Mouse (Mus musculus): ENCODE results near the gene Hnrnpk.
"Not testable (repeated sequence)": the region's sequence is repeated elsewhere in the genome, so short reads cannot be mapped to it uniquely, and the experiment has no call there.

Hnrnpk gene

DNA sequence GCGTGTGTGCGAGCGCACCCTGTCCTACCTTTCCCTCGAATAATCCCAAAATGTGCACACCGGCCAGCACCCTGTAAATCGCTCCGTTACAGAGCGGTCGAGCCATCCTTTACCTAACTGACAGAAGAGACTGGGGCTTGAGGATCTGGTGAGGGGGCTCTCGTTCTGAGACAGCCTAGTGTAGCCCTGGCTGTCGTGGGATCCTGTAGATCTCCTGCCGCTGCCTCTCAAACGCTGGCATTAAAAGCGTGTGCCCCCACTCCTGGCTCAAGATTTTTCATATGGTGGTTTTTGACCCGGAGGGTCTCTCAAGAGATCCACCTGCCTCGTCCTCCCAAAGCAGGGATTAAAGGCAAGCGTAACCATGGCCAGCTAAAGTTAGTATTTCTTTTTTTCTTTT, at the start of gene Hnrnpk:
Gene Hnrnpk, minus strand, starts transcription at position 101 of the 400 bp plus-strand sequence.
- DNase-seq (ENCODE audit: low spot score) = not testable (repeated sequence)

DNA sequence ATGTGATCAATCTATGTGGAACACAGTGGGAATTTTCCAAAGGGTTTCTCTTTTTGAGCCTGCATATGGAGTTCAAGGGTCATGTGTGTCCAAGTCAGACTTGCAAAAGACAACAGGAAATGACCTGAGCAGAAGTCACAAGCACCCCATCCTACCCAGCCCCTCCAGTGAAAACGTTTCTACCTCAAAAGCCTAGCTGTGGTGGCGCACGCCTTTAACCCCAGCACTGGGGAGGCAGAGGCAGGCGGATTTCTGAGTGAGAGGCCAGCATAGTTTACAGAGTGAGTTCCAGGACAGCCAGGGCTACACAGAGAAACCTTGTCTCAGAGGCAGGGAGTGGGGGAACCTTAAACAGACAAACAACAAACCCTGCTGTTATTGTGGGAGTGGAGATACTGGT, 49.1 kb upstream of the Hnrnpk start:
- DNase-seq (ENCODE audit: low spot score) = no peak

DNA sequence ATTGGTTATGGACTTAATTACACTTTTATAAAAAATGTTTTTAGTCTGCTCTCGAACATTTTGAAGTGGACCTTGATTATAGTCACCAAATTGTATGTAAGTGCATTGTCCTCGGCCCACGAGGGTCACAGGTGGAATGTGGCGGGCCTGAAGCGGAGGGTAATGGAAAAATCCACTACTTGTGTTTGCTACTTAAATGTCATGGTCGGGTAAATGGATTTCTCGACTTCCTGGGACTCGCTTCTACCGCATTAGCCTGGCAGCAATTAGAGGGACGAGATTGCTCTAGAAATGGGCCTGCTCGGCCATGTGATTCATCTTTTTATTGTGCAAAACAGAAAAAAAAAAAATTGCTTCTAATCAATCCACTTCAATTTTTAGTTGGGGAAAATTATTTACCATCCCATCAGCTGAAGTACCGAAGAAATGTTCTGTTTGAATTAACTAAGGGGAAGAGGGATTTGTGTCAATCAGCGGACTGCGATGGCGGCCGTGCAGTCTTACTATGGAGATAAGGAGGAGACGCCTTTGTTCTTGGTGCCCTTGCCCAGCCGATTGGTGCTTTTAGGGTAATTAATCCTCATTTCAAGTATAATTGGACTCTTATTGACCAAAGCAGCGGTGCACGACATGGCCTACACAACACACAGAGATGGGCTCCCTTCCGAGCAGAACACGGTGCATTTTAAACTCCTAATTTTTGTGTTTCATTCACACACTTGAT, 47.5 kb upstream of the Hnrnpk start:
- no peak for DNase-seq (ENCODE audit: low spot score)

DNA sequence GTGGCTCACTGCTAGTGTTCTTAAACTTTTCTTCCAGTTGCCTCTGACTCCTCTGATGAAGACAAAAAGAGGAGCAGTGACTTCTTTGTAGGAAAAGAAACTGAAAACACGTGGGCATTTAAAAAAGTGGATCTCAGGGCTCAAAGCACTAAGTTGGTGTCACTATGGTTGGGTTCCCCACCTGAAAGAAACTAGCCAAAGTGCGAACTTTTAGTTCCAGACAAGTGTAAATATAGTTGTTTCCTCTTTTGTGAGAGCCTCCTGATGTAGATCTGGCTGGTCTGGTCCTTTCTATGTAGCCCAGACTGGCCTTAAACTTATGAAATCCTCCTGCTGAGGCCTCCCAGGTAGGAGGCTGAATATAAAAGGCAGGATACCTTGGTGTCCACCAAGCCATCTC, 43.4 kb upstream of the Hnrnpk start:
- no peak for DNase-seq (ENCODE audit: low spot score)

DNA sequence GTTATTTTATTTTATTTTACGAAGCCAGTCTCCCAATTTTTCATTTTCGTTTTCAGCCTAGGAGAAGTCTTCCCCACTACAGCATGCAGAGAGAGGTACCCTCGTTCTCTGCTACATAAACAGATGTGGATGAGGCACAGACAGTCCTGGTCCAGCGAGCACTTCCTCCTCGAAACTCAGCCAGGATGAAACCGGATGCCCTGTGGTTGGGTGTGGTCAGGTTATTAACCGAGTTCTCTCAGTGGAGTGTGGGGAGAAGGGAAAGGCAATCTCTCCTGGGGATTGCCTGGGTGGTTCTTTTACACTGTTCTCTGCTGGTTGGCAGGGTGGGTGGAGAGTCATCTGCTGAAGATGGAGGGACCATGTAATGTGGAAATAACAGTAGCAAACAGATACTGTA, 40.6 kb upstream of the Hnrnpk start:
- peak; percentile 60 for DNase-seq (ENCODE audit: low spot score)

DNA sequence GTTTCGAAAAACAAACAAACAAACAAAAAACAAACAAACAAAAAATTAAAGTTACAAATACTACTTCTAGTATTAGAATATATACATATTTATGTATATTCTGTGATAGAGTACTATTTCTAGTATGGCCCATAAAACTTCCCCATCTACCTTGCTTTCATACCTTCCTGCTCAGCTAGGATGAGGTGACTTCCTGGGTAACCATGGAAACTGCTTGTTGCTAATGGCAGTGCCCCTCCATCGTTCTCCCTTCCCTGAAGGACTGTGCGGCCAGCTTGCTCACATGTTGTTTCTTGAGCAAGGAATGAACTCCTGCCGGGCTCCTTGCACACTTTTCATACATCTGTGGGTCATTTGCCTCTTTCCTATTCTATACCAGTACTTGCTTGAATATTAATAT, 40.2 kb upstream of the Hnrnpk start:
- no peak for DNase-seq (ENCODE audit: low spot score)

DNA sequence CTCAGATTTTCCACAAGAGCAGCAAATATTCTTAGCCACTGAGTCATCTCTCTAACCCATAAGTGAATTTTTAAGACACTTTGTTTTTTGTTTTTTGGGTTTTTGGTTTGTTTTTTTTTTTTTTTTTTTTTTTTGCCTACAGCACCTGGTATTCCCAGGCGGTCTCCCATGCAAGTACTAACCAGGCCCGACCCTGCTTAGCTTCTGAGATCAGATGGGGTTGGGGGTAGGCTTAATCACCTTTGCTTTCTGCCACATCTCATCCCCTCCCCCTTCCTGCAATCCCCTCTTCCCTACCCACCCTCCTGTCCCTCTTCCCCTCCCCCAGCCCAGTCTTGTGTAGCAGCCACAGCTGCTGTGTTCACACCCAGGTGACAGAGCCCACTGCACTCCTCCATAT, 36.6 kb upstream of the Hnrnpk start:
- DNase-seq (ENCODE audit: low spot score) = no peak

DNA sequence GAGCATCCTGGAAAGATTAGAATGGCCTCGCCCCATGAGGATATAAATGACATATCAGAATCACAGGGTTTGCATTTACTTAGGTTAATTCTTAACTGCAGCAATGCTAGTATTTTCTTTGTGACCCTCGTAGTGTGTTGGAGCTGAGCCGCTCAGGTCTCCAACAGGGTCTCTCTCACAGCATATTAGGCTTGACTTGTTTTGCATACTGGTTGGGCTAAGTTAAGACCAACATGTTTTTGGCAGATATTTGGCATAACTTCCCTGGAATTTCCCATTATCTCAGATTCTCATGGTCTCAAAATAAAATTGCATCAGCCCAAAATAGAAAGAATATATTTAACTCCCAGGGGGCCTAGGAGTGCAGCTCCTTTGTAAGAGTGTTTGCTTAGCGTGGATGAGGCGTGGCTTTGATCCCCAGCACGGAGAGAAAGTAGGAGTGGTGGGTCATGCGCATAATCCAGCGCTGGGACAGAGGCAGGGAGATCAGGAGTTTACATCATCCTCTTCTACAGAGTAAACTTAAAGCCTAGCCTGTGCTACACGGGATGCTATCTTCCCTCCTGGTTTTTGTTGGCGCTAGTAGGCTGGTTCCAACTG, 20.0 kb upstream of the Hnrnpk start:
- DNase-seq (ENCODE audit: low spot score) = no peak

DNA sequence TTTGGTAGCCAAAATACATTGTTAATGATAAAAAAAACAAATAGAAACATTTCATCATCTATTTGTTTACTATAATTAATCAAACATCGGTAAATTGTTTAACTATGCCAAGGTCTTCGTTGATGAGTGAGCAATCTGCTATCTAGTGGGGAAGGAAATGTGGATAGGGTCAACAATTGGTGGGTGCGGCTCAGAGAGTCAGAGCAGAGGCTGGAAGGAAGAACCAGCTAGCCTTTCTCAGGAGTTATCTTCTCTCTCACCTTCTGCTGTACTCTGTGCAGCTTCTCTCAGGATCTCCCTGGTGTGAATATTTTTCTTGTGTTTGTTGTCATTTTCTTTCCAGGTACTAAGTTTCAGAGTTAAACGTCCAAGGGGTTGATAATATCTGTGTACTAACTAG, 19.1 kb upstream of the Hnrnpk start:
- no peak for DNase-seq (ENCODE audit: low spot score)

DNA sequence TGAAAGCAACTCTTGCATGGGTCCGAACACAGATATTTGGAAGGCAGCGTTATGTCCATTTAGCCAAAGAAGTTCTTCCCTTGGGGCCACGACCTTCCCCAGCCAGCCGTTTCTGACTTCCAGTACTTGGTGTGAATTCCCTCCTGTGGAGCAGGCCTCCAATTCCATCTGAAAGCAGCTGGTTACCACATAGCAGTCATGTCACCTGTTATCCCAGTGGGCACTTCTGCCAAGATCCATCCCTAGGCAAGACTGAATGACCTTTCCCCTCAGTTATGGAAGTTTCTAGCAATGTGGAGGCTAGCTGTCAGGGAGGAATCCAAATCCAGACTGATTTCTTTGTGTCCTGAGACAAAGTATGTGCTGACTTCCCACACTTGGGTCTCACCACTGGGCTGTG, 17.9 kb upstream of the Hnrnpk start:
- DNase-seq (ENCODE audit: low spot score) = no peak

DNA sequence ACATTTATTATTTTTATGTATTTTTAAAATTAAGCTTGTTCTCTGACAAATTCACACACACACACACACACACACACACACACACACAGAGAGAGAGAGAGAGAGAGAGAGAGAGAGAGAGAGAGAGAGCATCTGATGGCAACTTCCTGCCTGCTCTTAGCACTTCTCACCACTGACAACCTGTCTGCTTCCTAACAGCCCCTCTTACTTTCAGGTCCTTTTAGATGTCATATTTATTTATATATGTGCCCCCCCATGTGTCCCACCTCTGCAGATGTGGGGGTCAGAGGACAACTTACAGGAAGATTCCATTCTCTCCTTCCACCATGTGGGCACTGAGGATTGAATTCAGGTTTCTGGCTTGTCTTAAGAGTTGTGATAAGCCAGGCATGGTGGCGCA, 16.1 kb upstream of the Hnrnpk start:
- no peak for DNase-seq (ENCODE audit: low spot score)

DNA sequence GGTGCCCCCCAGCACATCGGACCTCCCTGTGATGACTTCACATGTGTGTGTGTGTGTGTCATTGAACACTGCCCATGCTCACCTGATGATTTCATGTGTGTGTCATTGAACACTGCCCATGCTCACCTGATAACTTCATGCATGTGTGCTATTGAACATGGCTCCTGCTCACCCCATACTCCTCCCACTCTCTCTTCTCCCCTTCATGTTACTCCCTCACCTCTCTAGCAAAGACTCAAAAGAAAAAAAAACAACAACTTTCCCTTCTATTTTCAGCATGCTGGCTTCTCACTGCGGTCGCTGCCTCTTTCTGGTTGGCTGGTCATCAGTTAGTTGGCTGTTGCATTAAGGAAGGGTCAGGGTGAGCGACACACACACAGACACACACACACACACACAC, 15.5 kb upstream of the Hnrnpk start:
- no peak for DNase-seq (ENCODE audit: low spot score)

DNA sequence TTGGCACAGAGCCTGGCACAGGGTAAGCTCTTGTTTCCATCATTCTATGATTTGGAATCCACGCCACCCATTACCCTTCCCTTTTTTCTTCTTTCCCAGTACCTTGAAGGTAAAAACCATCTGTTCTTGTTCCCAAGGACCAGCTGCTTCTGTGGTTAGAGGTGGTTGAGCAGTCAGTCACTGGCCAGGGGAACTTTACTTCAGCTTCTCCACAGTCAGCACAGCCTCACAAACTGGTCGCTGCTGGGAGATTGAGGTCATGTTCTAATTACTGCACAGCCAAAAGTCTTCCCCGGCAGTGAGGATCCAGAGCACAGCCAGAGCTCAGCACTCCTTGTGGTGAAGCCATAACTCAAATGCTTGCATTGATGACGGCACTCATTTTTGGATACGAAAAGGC, 12.7 kb upstream of the Hnrnpk start:
- no peak for DNase-seq (ENCODE audit: low spot score)

DNA sequence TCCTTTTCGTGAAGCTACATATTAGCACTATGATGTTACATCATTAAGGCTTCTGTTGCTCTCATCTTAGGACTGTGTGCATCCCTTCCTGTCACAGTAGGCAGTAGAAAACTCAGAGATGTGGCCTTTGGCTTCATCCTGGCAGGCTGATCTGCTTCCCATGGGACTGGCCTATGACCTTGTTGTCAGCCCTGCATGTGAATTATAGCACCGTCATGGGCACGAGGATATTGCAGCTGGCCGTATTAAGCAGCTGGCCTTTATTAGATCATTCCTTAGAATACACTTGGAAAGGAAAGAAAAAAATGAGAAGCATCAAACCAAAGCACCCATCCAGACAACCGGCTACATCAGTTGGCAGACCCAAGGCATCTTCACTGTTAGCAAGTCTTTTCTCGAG, 12.2 kb upstream of the Hnrnpk start:
- DNase-seq (ENCODE audit: low spot score) = no peak

DNA sequence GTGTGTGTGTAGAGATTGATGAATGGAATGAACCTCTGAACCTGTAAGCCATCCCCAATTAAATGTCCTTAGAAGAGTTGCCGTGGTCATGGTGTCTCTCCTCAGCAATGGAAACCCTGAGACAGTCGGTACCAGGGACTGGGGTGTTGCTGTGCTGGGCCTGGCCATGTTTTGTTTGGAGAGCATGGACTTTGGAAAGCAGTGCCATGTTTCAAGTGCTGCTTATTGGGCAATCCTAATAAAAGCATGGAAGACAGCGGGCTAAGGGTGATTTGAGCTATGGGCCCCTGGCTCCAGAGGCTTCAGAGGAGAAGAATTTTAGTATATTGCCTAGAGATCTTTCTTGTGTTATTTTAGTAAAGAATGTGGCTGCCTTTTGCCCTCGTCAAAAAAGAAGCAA, 7.9 kb upstream of the Hnrnpk start:
- DNase-seq (ENCODE audit: low spot score) = no peak

DNA sequence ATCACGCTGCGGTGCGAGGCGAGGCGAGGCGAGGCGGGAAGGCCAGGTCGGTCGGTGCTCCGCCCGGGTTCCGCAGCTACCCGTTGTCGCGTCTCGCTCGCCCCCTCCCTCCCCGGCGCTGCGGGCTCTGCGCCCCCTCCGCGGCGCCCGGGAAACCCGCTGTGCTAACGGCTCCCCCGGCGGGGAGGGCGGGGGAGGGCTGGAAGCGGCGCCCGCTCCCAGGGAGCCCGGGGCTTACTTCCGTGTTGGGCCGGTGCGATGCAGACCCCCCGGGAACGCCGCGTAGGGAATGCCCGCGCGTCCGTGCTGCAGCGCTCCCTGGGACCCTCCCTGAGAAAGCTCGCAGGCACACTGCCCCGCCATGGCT, 416 bp downstream of the Hnrnpk start:
- no peak for DNase-seq (ENCODE audit: low spot score)

DNA sequence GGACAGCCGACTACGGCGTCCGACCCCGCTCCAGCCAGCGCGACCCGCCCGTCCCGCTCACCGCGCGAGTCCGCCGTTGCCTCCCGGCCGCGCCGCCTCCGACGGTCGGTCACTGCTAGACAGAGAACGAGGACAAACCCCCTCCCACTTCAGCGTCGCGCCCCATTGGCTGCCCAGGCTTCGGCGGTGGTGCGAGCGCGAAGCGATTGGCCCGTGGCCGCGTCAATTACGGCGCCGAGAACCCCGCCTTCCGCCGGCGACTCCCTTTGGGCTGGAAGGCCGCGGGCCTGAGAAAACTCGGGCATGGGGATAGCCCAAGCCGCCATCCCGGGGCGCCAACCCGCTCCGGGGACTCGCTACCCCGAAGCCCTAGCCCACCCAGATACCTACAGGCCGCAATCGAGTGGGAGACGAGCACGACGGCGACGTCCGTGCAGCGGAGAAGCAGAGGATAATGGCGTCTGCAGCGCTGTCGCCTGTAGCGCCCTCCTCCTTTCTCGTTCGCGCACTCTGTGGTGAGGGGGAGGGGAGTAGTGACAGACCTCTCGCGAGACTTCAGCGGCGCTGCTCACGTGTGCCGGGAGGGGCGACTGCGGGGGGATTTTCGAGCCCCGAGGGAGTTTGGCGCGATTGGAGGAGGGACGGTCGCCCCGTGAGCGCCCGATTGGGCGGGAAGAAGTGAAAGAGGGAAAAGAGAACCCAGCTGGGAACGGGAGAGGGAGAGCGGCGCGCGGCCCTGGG, 970 bp downstream of the Hnrnpk start, which contains the start of gene Rmi1:
Gene Rmi1, plus strand, starts transcription at position 246 of the 741 bp plus-strand sequence.
- peak; percentile 97 for DNase-seq (ENCODE audit: low spot score)

DNA sequence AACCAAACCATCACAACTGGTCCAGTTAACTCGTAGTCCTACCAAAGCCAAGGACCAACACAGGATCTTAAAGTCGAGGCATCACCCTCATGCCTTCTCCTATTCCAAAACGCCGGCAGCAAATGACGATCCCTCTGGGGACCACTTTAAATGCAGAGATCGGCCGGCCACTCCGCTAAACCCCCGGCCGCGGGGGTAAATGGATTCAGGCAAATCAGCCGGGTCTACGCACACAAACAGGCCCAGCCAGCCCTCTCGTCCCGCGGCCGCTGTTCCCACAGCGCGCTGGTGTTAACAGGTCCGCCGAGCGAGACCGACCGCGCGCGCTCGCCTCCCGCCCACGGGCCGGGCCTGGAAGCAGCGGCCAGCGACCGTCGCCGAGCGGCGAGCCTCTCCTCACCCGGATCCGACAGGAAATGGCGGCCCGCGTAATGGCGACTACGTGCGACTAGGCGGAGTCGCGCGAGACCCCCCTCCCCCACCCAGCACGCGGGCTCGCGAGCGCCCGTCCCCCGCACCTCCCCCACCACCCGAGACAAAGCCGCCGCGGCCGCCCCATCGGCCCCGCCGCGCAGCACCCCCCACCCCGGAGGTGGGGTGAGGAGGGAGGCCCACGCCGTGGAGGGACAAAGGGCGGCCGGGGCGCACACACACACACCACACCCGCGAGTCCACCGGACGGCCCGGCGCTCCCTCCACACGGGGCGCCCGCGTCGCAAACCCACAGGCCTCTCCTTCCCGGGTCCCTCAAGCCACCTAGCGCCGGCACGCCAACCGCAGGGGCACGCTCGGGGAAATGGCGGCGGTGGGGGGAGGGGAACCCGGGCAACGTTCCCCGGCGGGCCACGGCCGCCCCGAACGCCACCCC, 1.8 kb downstream of the Hnrnpk start:
- peak; percentile 69 for DNase-seq (ENCODE audit: low spot score)

DNA sequence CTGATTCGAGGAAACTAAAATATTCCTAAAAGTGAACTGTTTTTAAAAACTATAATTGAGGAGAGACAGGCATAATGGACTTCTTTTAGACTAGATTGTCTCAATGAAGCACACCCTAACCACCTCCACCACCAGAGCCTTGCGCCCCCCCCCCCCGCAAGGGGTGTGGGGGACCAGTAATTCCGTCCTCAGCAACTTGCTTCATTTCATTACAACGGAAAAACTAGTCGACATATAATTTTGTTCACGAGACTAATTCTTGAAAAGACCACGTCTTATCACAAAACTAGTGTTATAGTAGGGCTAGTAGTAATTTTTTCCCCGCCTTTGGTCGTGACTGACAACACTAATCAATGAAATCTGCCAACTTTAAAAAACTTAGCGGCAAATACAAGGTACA, 2.6 kb downstream of the Hnrnpk start:
- DNase-seq (ENCODE audit: low spot score) = no peak

DNA sequence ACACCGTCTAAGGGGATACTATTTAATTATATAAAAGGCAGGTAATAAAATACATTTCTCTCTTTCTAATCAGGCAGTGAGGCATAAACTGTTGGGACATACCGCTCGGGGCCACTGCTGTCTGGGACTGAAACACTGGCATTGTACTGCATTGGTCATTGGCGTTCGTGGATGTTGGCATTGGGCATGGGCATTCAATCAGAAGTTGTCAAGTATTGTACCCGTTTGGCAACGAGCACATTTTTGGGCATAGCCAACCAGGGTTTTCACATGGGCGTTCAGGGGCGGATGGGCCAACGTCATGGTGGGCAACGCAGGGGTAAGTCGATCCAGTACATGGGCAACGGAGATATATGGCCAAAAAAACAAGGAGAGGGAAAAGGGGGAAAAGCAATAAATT, 5.5 kb downstream of the Hnrnpk start:
- DNase-seq (ENCODE audit: low spot score) = no peak

DNA sequence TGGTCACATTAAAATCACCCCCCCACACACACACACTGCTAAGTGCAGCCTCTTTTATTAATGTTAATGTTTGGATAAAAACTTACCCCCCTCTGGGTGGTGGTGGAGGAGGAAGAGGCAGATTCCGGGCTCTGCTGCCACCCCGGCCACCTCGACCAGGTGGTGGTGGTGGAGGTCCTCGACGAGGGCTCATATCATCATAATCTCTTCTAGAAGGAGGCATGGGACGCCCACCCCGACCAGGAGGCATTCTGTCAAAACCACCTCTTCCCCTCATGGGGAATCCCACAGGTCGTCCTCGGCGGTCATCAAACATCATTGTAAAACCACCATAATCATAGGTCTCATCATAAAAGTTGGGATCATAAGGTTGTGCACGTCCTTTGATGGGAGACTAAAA, 8.8 kb downstream of the Hnrnpk start:
- DNase-seq (ENCODE audit: low spot score) = not testable (repeated sequence)

DNA sequence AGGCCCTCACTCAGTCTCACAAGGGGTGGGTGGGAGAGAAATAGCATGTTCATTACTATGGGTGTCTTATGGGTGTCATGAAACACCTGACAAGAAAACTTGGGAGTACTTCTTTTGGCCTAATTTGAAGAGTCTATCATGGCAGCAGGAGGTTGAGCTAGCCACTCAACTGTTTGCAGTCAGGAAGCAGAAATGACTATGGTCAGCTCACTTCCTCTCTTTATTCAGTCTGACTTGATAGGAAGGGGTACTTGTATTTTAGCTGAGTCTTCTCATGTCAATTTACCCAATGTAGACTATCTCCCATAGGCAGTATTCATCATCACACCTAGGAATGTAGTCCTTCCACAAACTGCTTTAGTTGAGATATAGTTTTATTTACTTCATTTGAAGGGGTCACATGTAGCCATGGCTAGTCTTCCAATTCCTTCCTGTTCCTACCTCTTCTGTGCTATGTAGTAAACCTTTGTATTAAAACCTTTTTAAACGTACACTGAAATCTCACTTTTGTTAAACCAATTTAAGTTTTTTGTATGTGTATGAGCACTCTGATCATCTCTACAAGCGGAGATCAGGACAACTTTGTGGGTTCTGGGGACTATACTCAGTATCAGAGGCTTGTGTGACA, 13.7 kb downstream of the Hnrnpk start:
- DNase-seq (ENCODE audit: low spot score) = no peak

Measured in lung, postnatal 25 days (tissue).